Mouse (Mus musculus) heart, adult 11 months (tissue): ENCODE data around the gene Nt5e.
"Not testable (repeated sequence)": the region's sequence is repeated elsewhere in the genome, so short reads cannot be mapped to it uniquely, and the experiment has no call there.

Source experiments
- DNase-seq: peaks from one replicate; pipeline ENCODE4 v3.0.0; 2022

The Nt5e gene

DNA sequence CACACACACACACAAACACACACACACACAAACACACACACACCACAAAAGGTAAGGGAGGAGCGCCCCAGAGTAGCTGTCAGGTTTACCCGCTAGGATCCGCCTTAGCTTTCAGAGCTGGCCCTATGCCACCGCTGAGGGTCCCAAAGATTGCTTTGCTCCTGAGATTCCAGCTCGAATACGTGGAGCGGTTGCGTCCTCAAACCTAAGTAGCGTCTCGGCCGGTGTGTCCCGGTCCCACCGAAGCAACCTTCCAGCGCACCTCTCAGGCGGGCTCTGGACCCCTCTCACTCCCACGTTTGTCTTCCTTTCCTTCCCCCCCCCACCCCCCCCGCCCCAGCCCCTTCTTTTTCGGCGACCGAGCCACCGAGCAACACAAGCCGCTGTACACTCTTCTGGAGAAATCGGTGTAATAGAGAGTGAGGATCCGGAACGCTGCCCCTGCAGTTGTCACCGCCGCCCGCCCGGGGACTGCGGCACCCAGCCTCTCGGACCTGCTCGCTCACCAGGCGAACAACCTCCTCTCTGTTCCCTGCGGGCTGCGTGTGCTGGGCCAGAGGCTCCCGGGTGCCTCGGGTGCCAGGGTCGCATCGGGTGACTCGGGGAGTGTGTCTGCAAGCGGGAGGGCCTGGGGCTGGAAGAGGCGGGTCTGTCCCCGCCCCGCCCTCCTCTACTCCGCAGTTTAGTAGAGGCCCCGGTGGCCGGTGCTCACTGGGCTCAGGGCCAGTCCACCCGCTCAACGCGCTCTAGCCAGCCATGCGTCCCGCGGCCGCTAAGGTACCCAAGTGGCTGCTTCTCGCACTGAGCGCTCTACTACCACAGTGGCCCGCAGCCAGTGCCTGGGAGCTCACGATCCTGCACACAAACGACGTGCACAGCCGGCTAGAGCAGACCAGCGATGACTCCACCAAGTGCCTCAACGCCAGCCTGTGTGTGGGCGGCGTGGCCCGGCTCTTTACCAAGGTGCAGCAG is at the start of gene Nt5e:
TSS of gene Nt5e (plus strand) at position 268 of the 972 bp plus-strand sequence.
- DNase-seq, result peak; percentile 99

DNA sequence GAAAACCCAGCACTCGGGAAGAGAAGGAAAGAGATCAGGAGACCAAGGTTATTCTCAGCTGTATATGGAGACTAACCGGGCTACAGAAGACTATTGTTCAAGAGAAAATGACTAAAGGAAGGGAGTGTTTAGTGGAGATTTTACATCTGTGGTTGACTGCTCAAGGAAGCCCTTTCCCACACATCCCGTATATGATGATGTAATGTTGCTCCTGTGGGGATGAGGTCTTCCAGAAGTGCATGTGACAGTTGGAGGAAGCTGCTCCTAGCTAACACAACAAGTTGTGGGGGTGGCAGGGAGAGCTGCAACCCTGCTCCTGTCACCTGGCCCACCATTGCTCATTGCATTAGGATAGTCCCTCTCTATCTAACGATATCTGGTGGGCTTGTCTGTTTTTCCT is 49.4 kb upstream of the Nt5e start:
- DNase-seq, result no peak

DNA sequence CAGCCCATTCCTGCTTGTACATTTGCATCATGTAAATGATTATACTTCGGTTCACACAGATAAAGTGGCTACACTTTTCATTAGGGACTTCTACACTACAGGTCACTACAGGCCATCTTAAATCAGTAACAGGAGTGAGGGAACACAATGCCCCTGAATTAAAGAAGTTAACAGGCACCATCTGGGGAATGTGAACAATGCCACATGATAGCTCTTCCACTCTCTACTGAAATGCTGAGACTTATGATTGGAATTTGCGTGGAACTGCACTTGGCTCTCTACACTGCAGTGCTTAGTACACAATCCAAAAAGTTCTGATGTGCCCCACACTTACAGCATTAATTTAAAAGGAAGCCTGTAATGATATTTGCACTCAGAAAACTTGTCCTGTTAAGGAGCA is 47.3 kb upstream of the Nt5e start:
- DNase-seq, result no peak

GRCm38 (mm10) chr9:88289568-88290168 is 37.3 kb upstream of the Nt5e start:
- DNase-seq, result no peak

GRCm38 (mm10) chr9:88292836-88293370 is 34.1 kb upstream of the Nt5e start:
- DNase-seq, result no peak

DNA sequence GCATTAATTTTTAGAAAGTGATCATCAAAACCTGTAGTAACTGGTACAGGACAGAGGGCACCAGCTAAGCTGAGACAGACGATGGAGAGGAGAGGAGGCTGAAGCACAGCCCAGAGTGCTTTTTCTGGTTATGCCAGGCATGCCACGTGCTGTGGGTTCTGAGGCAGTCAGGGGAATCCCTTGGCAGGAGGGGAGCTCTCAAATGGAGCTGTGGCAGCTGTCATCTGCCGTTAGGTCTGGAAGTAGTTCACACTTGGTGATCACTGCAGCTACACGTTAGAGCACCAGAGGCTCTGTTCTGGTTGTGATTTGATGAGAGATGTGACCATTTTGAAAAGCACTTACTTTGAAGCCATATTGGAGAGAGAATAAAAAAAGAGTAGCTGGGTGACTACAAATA is 31.2 kb upstream of the Nt5e start:
- peak; percentile 94 for DNase-seq

DNA sequence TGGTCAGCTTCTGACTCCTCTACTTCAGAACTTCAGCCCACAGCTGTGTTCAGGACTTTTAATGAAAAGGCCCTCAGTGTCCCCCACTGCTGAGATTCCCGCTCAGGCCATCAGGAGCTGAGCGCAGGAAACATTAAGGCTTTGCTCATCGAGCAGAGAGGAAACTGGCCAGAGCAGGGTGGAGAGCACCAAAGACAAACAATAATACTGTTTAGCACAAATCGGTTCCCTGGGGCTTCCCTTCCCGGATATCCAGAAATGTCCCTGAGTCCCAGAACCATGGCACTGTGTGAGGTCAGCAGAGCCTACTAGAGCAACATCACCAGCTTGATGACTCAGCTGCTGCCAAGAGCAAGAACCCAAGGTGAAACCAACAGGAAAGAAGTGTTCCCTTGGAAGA is 30.7 kb upstream of the Nt5e start:
- peak; percentile 92 for DNase-seq

- DNase-seq, result not testable (repeated sequence)
These were observed 29.8 kb upstream of the Nt5e start for GRCm38 (mm10) chr9:88297244-88297643.

GRCm38 (mm10) chr9:88297871-88298658 is 28.9 kb upstream of the Nt5e start:
- DNase-seq, result no peak

- DNase-seq, result no peak
These were observed 19.9 kb upstream of the Nt5e start for GRCm38 (mm10) chr9:88307019-88307618.

DNA sequence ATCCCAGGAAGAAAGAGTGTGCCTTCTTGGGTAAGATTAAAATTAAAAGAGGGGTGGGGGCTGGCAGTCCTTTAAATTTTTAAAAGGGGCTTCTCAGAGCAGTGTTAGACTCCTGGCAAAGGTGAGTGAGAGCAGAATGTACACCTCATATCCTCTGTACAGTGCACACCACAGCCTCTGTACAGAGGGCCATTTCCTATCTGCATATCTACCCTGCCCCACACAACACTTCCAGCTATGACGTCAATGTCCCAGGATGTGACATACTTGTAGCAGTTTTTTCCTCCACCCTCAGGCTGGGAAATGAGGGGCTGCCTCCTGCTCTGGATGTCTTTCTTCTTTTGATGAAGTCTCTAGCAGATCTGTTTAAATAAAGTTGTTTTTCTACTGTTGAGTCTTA is 17.9 kb upstream of the Nt5e start:
- DNase-seq, result no peak

GRCm38 (mm10) chr9:88319226-88319625 is 7.8 kb upstream of the Nt5e start:
- DNase-seq, result no peak

DNA sequence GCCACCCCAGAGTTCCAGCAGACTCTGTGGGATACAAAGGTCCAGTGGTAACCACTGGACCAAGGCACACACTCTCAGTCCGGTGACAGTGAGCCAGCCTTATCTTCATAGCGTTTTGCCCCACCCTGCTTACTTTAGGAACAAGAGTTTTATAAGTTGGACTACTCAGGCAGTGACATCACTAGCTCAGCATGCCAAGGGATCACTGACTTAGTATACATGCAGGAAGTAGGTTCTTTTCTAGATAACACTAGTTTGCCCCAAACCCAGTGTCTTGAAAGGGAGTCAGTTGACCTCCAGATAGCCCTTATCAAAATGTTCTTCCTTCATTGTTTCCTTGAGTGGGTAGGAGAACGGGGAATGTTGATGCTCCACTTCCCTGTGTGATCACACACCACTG is 2.4 kb upstream of the Nt5e start:
- DNase-seq, result no peak

GRCm38 (mm10) chr9:88328666-88329065 is 1.7 kb downstream of the Nt5e start:
- DNase-seq, result no peak

- no peak for DNase-seq
These were observed 2.3 kb downstream of the Nt5e start for GRCm38 (mm10) chr9:88329166-88329748.

- DNase-seq, result no peak
These were observed 3.3 kb downstream of the Nt5e start for GRCm38 (mm10) chr9:88330316-88330715.

- no peak for DNase-seq
These were observed 5.5 kb downstream of the Nt5e start for GRCm38 (mm10) chr9:88332447-88332846.

- no peak for DNase-seq
These were observed 8.8 kb downstream of the Nt5e start for GRCm38 (mm10) chr9:88335839-88336238.

DNA sequence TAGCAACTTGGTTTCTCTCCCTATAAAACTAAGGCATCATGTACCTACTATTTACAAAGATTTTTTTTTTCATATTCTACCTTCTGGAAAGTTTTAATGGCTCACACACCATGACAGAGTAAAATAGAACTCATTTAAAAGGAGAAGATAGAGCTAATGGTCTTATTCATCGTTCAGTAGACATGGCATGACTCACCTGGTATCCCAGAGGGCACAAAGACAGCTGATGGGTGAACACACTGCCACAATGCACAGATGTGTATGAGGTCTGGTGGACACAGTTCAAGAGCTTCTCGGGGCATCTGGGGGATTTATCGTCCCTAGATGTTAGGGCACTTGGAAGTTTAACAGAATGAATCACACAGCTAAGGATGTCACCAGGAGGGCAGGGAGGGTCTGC is 13.8 kb downstream of the Nt5e start:
- DNase-seq, result no peak

GRCm38 (mm10) chr9:88342241-88342640 is 15.2 kb downstream of the Nt5e start:
- no peak for DNase-seq

GRCm38 (mm10) chr9:88342701-88343100 is 15.7 kb downstream of the Nt5e start:
- no peak for DNase-seq

DNA sequence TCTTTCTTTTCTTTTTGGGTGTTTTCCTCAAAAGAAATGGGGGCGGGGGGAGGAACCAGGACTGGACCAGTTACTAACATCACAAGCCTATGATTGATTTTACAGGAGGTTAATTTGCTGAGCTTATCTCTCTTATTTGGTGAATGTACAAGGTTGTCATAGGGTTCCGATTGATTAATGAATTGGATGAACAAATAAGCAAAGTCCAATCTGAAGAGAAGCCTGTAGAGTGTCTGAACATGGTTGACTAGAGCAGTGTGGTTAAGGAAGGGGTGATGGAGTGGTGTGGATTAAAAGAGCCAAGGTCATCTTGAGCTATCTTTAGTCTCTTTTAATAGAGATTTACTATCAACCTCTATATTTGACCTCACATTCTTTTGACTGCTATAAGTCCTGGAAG is 17.4 kb downstream of the Nt5e start:
- DNase-seq, result no peak
